Mouse (Mus musculus): ENCODE measurements around the gene Kcnj1. TPM values are rescaled to one million over a fixed set of nuclear protein-coding genes. Genes with fewer than 3 reads are reported as not detected.

Kcnj1 gene
- not detected for total RNA-seq (2021)

DNA sequence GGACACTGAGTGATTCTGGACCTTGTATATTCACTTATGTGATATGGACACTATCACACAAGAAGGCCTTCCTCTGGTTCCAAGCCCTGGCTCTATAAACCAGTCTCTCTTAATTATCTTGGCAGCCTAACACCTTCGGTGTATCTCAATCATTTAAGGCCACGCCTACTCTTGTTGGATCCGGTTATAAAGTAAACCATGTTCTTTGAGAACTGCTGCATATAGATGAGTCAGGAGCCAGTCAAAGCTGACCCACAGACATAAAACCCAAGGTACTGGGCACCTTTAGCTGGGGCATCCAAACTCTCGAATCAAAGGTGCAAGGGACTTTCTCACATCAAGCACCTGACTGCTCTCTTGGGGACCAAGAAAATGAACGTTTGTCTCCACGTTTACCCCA is at the start of gene Kcnj1:
TSS of gene Kcnj1 (plus strand) at position 292 of the 400 bp plus-strand sequence.
- no peak for DNase-seq (ENCODE audit: low spot score in 2 of 2)
- intact Hi-C loops (cut with DNase I) = no loop called here

DNA sequence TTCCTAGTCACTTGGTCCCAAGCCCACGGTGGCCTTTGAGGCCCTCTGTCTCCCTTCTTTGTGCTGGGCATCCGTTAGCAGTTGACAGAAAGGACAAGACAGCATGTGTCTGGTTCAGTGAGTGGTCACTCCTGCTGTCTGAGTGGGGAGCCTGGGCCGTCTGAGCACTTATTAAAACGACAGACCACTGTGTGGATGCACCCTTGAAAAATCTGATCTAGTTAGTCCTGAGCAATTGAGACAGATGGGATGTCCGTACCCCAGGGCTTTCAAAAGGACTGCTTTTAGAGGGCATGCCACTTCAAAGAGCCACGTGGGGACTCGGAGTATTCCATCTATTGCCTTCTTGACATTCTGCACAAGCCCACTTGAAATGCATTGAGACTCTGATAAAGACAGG is 48.7 kb upstream of the Kcnj1 start:
- intact Hi-C loops (cut with DNase I) = no loop called here

DNA sequence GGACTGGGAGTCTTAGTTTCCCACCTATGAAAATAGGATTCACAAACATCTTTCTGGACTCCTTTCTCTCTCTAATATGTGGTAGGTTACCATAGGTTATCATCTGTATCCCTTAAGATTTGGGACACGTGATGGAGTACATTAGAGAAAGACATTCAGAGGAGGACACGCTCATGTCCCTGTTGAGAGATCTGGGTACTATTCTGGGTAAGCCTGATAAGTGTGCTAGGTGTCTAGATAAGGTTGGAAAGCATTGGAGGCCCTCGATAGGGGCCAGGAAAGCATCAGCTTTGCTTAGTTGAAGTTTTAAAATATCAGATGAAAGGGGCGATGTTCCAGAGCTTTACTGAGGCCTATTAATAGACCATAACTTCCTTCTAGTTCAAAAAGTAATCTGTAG is 43.5 kb upstream of the Kcnj1 start:
- intact Hi-C loops (cut with DNase I) = no loop called here
- no peak for DNase-seq (ENCODE audit: low spot score in 2 of 2)

More for the DNA sequence above, 48.7 kb upstream of the Kcnj1 start:
- no peak for DNase-seq (ENCODE audit: low spot score in 2 of 2)

DNA sequence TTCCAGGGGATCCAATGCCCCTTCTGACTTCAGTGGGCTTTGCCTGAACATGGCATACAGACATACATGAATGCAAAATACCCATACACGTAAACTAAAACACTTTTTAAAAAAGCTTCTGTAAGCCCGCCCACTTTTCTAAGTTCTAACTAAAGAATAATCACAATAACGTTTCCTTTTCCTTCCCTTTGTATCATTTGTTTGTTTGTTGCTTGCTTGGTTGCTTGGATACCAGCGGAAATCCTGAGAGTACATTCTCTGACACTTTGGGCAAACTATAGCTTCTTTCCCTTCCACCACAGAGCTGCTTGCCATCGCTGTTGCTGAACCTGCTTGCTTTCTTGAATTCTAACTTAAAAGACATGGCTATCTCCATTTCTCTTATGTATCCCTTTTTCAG is 41.1 kb upstream of the Kcnj1 start:
- no peak for DNase-seq (ENCODE audit: low spot score in 2 of 2)
- intact Hi-C loops (cut with DNase I) = no loop called here

DNA sequence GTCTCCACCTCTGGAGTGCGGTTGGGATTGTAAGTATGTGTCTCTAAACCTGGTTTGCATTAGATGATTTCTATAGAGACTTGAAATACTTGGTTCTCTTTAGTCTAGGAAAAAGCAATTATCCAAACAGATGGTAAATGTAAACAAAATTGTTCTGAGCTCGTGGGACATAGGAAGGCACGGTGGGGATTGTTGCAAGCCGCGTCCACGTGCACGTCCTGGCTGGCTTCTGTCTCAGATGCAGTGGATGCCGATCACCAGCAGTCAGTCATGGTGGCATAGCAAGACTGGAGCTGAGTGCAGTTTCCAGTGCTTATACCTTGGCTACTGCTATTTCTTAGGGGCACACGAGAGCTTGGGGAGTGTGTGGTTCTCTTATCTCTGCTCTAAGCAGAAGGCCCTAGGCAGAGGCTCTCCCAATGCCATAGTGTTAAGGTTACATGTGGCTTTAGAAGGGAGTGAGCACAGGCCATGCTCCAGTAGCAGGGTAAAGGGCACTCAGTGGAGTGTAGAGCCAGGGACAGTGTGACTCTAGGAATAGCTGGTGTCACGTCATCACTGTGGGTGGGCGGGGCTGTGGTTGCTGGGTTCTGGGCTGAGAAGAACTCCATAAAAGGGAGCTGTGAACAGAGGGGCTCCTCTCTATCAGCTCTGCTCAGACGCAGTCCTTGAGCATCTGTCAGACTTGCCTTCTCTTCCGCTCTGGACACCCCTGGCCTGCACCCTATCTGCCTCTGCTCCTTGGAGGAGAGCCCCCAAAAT is 36.7 kb upstream of the Kcnj1 start:
- DNase-seq (ENCODE audit: low spot score in 2 of 2) = no peak
- intact Hi-C loops (cut with DNase I) = no loop called here

DNA sequence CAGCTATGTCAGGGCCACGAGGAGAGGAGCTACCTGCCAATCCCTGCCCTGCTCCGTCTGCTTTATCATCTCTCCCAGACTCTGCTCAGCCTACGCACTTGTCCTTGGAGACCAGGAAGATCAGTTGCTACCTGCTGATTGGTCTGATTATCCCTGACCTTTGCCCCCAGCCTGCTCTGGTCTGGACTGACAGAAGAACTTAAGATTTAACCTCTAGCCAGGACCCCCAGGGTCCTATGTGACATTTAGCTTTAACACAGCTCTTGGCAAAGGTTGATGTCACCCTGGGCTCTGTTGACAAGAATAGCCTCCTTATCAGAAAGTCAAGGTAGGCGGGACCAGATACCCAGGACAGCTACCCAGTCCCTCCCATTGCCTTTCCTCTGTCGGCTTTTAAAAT is 31.5 kb upstream of the Kcnj1 start:
- intact Hi-C loops (cut with DNase I) = no loop called here
- DNase-seq (ENCODE audit: low spot score in 2 of 2) = no peak

DNA sequence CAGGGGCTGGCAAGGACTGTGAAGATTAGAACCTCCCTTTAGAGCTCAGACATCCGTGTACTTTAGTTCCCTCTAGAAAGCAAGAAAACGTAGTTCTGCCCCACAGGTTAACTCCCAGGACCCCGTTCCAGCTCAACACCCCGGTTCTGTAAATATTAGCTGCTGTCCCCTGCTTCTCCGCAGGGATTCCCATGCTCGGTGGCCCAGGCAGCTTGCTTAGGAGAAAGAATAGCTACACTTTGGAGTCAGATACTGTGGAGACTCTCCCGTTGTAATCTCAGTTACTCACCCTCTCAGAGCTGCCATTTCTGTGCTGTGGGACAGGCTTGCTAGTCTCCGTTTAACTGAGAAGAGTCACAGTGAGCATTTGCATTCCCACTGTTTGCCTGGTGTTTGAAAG is 29.4 kb upstream of the Kcnj1 start:
- intact Hi-C loops (cut with DNase I) = no loop called here
- DNase-seq (ENCODE audit: low spot score in 2 of 2) = no peak

DNA sequence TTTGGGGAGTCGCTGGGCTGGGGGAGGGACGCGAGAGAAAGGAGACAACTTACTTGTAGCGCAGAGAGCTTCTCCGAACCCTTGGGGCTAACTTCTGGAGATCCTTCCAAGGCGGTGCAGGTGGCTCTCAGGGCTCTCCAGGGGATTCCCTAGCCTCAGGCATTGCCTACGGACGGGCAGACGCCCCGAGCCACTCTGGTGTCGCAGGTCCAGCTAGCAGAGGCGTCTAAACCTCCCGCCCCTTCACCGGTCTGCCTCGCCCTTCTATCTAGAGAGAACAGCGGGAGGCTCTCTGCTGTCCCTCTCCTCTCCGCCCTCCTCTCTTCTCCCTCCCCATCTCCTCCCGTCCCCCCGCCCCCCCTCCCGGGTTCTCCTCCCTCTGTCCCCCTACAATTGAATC is 28.2 kb upstream of the Kcnj1 start, which contains the start of gene Kcnj5:
TSS of gene Kcnj5 (minus strand) at position 300 of the 400 bp plus-strand sequence.
- intact Hi-C loops (cut with DNase I) = no loop called here
- no peak for DNase-seq (ENCODE audit: low spot score in 2 of 2)

DNA sequence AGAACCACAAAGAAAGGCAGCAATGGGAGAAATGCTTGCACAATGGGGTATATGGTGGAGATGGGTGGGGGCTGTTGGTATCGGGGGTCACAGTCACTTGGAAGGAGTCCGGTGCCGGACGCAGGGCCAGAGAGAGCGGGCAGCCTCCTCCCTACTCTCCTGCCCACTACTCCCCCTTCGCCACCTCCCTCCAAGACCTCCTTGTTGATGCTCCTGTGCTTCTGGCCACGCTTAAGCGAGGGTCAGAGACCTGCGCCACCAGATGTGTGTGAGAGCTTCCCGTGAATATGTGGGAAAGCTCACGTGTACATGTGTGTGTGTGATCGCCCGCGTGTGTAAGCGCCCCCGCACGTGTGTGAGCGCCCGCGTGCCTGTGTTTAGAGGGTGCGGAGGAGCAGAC is 27.8 kb upstream of the Kcnj1 start:
- DNase-seq (ENCODE audit: low spot score in 2 of 2) = peak; percentile 14 to 17
- intact Hi-C loops (cut with DNase I) = no loop called here

DNA sequence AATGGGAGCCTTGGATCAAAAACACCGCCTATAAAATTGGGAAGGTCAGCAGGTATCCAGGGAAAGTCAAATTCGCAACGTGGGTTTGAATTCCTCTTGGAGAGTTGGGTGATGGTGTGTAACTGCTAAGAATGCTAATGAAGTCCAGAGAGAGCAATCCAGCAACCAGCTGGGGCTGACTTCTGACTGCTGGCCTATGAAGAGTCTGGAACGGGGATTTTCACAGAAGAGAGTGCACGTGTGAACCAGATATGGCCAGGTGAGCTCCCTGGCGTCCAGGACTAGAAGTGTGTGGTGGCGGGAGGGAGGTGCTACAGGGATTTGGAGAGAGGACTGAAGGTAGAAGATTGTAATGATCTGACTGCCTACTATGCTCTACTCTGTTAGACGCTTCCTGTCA is 24.2 kb upstream of the Kcnj1 start:
- DNase-seq (ENCODE audit: low spot score in 2 of 2) = no peak
- intact Hi-C loops (cut with DNase I) = no loop called here

DNA sequence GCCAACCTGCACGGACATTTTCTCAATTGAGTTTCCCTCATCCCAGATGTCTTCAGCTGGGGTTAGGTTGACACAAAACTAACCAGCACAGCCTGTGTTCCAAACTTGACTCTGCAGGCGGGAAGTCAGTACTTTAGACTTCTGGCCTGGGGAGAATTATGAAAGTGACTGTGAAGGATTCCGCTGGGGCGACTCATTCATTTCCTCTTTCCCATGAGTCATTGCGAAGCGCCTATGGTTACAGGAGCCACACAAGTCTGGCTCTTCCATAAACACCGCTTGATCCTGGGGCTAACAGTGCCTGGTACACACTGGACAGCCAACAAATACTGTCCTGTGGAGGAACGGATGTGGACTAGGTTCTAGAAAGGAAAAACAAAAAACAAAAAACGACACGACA is 22.9 kb upstream of the Kcnj1 start:
- intact Hi-C loops (cut with DNase I) = no loop called here
- DNase-seq (ENCODE audit: low spot score in 2 of 2) = no peak

DNA sequence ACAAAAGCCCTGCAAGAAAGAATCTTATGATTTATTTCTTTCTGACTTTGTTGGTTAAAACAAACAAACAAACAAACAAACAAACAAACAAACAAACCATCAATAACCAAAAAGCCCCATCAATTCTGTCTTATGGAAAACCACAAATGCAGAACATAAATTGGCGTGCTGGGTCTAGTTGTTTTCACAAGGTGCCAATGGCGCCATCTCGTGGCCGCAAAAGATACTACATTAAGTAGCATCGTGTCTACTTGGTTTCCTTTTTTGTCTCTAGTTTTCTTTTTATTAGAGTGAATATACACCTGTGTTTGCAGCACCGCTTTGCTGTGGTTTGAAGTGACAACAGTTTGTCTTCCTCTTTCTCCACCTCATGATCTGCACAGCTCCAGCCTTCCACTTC is 22.0 kb upstream of the Kcnj1 start:
- intact Hi-C loops (cut with DNase I) = loop anchor here (2.0 kb wide), 1 partner anchor 78 kb away; no protein-coding TSS in a partner anchor
- peak; percentile 51 to 72 for DNase-seq (ENCODE audit: low spot score in 2 of 2)

DNA sequence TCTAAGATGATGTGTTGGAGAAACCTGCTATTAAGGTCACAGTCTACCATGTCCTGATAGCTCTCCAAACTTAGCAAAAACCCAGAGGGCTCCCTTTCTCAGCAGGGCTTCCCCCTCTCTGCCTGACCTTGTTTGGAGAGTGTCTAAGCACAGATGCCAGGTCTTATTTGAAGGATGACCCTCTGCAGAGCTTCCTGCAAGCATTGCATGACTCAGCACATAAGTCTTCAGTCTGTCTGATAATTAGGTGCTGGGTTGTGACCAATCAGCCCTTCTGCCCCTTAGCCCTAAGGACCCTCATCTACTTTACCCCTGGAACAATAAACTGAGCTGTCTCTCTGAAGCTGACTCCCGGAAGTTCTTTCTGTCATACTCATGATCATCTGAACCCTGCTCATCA is 11.5 kb upstream of the Kcnj1 start:
- intact Hi-C loops (cut with DNase I) = no loop called here
- DNase-seq (ENCODE audit: low spot score in 2 of 2) = no peak

DNA sequence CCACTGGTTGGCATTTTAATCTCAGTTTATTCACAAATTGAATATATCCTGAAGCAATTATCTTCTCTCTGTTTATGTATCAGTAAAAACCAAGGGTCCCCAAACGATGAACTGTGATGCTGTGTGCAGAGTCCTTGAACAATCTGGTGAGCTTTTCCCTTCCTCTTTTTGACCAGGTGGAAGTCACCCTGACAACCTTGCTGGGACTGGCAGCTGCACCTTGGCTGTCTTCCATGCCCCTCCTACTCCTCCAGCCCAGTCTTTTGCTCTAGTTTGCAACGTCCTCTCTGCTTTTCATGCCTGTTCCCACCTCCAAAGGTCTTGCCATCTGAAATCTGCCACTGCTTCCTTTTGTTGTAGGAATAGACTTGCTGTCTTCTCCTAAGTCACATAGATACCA is 3.5 kb upstream of the Kcnj1 start:
- DNase-seq (ENCODE audit: low spot score in 2 of 2) = no peak
- intact Hi-C loops (cut with DNase I) = no loop called here

DNA sequence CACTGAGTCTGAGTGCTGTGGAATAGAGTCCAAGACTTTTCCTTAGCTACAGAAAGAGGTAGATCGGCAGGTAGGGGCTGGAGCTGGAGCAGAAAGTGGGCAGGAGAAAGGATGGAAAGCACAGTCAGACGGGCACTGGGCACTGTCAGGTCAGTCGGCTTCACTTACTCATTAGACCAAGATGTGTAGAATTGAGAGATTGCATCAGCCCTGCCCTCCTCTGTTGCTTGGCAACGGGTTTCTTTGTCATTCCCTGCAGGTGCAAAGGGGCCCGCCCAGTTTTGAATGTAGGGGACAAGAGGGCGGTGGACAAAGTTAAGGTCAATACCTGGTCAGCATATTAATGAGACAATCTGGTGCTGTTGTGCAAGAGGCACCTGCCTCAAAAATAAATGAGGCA is 2.9 kb upstream of the Kcnj1 start:
- no peak for DNase-seq (ENCODE audit: low spot score in 2 of 2)
- intact Hi-C loops (cut with DNase I) = no loop called here

DNA sequence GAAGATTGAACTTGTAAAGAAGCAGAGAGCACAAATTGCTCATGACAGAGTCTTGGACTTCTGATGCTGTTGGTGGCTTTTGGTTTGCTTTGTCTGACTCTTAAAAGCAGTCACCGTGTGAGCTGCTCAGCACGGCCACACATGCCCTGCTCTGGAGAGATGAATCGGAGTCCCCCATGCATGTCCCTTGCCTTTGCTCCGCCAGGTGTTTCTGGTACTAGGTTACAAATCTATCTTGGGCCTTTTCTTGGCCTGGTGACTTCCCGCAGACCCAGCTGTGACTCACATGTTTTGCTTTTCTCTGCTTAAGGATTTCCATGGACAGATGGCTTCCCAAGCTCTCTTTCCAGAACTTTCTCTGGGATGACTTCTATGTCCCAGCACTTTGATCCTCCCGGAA is 1.4 kb downstream of the Kcnj1 start:
- intact Hi-C loops (cut with DNase I) = no loop called here
- DNase-seq (ENCODE audit: low spot score in 2 of 2) = no peak

DNA sequence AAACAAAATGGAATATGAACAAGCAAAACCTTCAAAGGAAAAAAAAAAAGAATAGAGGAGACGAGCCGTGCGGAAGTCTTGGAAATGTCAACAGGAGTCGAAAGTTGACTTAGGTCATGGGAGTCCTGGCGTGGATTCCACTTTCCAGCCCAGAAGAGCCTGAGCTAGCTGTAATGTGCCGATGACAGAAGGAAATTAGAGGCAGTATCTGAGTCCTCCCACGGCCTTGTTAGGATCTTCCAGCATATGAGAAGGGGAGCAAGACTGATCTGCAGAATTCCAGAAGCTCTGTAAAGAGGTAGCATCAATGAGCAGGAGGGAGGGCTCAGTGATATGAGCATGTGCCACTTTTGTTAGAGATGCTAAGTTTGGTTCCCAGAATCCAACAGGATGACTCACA is 3.7 kb downstream of the Kcnj1 start:
- DNase-seq (ENCODE audit: low spot score in 2 of 2) = no peak
- intact Hi-C loops (cut with DNase I) = no loop called here

DNA sequence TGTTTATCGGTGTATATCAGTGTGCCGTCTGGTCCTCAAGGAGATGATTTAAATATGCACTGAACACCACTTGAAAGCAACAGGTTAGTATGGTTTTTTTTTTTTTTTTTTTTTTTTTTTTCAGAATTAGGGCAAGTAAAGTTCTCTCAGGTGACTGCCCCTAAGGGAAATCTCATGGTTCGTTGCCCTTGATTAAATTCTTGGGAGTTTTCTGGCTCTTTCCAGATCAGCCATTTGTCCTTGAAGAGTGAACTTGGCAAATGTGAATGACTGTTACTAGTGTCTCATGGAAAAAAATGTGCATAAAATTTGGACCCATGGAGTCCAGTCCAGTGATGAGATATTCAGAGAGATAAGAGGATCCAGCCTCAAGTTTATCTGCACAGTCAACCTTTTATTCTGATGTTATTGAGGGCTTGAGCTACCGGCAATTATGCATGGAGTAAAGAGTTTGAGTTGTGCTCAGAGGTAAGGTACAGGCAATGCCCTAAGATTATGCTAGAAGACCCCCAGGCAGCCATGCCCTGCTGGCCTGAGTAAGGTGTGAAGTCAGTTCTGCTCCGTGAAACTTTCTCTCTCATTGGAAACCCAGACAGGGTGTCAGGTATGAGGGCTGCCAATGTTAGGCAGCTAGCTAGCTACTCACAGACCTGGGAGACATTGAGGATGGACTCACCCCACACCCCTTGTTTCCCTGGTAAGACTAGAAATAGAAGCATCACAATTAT is 4.7 kb downstream of the Kcnj1 start:
- intact Hi-C loops (cut with DNase I) = no loop called here
- no peak for DNase-seq (ENCODE audit: low spot score in 2 of 2)

DNA sequence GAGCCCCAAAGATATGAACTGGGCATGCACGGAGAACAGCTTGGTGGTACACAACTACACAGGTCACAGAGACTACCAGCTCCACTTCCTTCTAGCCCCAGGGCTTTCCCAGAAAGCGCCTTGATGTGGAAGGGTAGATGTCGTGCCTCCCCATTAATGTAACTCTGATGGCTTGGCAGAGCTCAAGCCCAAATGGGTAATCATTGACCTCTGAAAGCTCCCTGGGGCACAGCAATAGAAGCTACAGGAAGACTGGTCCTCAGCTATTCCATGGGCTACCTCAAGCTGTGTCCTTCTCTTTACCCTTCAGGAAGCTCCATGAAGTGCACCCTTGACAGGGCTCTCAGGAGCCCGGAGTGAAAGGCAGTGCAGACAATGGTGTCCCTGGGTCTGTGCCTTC is 12.6 kb downstream of the Kcnj1 start:
- no peak for DNase-seq (ENCODE audit: low spot score in 2 of 2)
- intact Hi-C loops (cut with DNase I) = no loop called here

DNA sequence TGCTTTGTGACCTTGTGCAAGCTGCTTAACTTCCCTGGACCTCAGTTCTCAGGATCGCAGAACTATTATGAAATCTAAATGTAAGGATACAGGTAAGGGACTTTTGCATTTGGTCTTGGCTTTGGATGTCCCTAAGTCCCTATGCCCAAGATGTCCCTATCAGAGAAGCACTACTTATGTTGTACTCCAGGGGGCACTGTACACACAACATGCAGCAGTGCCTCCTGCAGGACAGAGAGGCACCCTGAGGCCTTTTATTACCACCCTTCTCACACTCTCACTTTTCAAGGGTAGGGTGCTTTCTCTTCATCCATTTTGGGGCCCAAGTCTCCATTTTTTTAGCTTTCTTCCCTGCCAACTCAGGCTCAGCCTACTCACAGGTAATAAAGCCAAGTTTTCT is 15.8 kb downstream of the Kcnj1 start:
- no peak for DNase-seq (ENCODE audit: low spot score in 2 of 2)
- intact Hi-C loops (cut with DNase I) = no loop called here

DNA sequence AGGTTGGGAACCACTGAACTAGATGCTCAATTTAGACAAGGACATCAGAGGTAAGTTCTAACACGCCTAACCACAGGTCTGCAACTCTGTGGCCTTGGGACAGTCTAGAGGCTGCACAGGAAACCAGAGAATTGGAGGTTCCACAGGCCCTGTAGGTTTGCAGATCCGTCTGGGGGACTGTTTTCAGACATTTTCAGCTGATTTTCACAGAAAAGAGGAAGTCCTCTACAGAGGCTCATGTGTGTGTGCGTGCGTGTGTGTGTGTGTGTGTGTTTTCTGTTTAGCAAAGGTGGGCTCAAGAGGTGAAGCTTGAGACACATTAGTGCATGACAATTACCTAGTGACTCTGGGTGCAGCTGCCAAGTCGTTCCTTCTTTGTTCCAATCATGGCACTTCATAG is 18.8 kb downstream of the Kcnj1 start:
- intact Hi-C loops (cut with DNase I) = no loop called here
- DNase-seq (ENCODE audit: low spot score in 2 of 2) = no peak

Measured in left cerebral cortex, postnatal 36 days (tissue).